Mouse (Mus musculus): ENCODE measurements around the gene Prkcq. TPM values are rescaled to one million over a fixed set of nuclear protein-coding genes. Genes with fewer than 3 reads are reported as not detected.

Gene Prkcq
- polyA plus RNA-seq, 1 experiment from 2014 or later: 1.8 TPM

- H3K4me3 ChIP-seq (ENCODE audit: low read depth, low read length): no peak overlapping the region
- WGBS: 83% methylated on average over 5 of the region's 5 CpGs
- no peak overlapping the region for H3K4me2 ChIP-seq
- ATAC-seq (ENCODE audit: insufficient read depth) (no peak), DNase-seq (no peak)
- TF ChIP-seq CTCF (IDR thresholded peaks at IDR 0.05; ENCODE audit: low read depth): no peak
- H3K36me3 ChIP-seq (ENCODE audit: insufficient read depth): no peaks in the 10 kb centered on the region
- H3K27me3 ChIP-seq (ENCODE audit: insufficient read depth, low read length): no peaks in the 10 kb centered on the region
- no peak overlapping the region for H3K27ac ChIP-seq (ENCODE audit: low read depth)
- H3K9me3 ChIP-seq (ENCODE audit: low read depth, low read length): no peaks in the 10 kb centered on the region
- H3K4me1 ChIP-seq (ENCODE audit: insufficient read depth): no peaks in the 10 kb centered on the region
- no peak overlapping the region for H3K9ac ChIP-seq
Observed at GRCm38 (mm10) chr2:11183991-11184390, 12.1 kb downstream of the Prkcq start.

DNA sequence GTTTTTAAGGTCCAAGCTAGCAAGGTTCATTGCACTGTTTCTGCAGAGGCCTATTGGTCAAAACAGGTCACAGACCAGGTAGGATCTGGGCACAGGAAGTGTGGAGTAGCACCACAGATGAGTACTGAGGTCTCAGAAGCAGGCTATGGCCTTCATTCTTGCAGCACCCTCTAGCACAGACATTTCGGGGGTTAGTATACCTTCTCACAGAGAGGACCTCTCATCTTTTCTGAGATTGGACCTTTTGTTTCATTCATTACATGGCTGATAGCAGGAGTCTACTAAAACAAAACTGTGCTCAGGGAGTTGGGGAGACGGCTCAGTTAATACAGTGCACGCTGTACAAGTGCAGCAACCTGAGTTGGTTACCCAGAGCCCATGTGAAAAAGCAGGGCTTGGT, 14.7 kb downstream of the Prkcq start:
- DNase-seq: no peak
- no peaks in the 10 kb centered on the region for H3K36me3 ChIP-seq (ENCODE audit: insufficient read depth)
- no peaks in the 10 kb centered on the region for H3K9me3 ChIP-seq (ENCODE audit: low read depth, low read length)
- TF ChIP-seq CTCF (IDR thresholded peaks at IDR 0.05; ENCODE audit: low read depth): no peak
- no peak overlapping the region for H3K4me2 ChIP-seq
- no peaks in the 10 kb centered on the region for H3K4me1 ChIP-seq (ENCODE audit: insufficient read depth)
- no peak for ATAC-seq (ENCODE audit: insufficient read depth)
- WGBS: 90% methylated on average over 3 of the region's 3 CpGs
- H3K27ac ChIP-seq (ENCODE audit: low read depth): no peak overlapping the region
- no peak overlapping the region for H3K9ac ChIP-seq
- no peaks in the 10 kb centered on the region for H3K27me3 ChIP-seq (ENCODE audit: insufficient read depth, low read length)
- H3K4me3 ChIP-seq (ENCODE audit: low read depth, low read length): no peak overlapping the region

GRCm38 (mm10) chr2:11187166-11187565, 15.3 kb downstream of the Prkcq start:
- ATAC-seq (ENCODE audit: insufficient read depth): no peak
- 52% methylated on average over 2 of the region's 2 CpGs for WGBS

DNA sequence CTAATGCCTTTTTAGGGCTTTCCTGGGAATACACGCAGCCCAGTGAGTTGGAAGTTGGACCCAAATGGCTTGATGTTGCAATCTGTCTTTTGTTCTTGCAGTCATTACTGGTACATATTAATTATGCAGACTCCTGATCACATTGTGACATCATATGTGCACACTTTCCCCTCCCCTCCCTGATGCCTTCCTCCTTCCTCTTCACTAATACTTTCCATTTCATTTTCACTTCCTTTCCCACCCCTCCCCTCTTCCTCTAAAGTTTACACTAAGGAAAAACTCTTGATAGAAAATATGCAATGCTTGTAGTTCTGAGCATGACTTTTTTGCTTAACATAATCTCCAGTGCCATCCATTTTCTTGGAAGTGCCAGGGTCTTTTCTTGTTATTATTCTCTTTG, 16.4 kb downstream of the Prkcq start:
- no peaks in the 10 kb centered on the region for H3K9me3 ChIP-seq (ENCODE audit: low read depth, low read length)
- DNase-seq (no peak), ATAC-seq (ENCODE audit: insufficient read depth) (no peak)
- 93% methylated on average over 1 of the region's 1 CpGs for WGBS
- H3K4me2 ChIP-seq: no peak overlapping the region
- TF ChIP-seq CTCF (IDR thresholded peaks at IDR 0.05; ENCODE audit: low read depth): no peak
- no peaks in the 10 kb centered on the region for H3K27me3 ChIP-seq (ENCODE audit: insufficient read depth, low read length)
- no peak overlapping the region for H3K4me3 ChIP-seq (ENCODE audit: low read depth, low read length)
- no peak overlapping the region for H3K27ac ChIP-seq (ENCODE audit: low read depth)
- no peaks in the 10 kb centered on the region for H3K36me3 ChIP-seq (ENCODE audit: insufficient read depth)
- H3K9ac ChIP-seq: no peak overlapping the region
- H3K4me1 ChIP-seq (ENCODE audit: insufficient read depth): no peaks in the 10 kb centered on the region

More at GRCm38 (mm10) chr2:11187166-11187565, 15.3 kb downstream of the Prkcq start:
- H3K27me3 ChIP-seq (ENCODE audit: insufficient read depth, low read length): no peaks in the 10 kb centered on the region
- H3K4me3 ChIP-seq (ENCODE audit: low read depth, low read length): no peak overlapping the region
- no peak overlapping the region for H3K9ac ChIP-seq
- H3K9me3 ChIP-seq (ENCODE audit: low read depth, low read length): no peaks in the 10 kb centered on the region
- no peak for TF ChIP-seq CTCF (IDR thresholded peaks at IDR 0.05; ENCODE audit: low read depth)
- H3K4me2 ChIP-seq: no peak overlapping the region
- no peaks in the 10 kb centered on the region for H3K36me3 ChIP-seq (ENCODE audit: insufficient read depth)
- no peak for DNase-seq
- H3K4me1 ChIP-seq (ENCODE audit: insufficient read depth): no peaks in the 10 kb centered on the region
- no peak overlapping the region for H3K27ac ChIP-seq (ENCODE audit: low read depth)

- ATAC-seq (ENCODE audit: insufficient read depth) (no peak), DNase-seq (no peak)
- H3K9ac ChIP-seq: no peak overlapping the region
- no peak overlapping the region for H3K4me3 ChIP-seq (ENCODE audit: low read depth, low read length)
- H3K9me3 ChIP-seq (ENCODE audit: low read depth, low read length): no peaks in the 10 kb centered on the region
- 73% methylated on average over 4 of the region's 4 CpGs for WGBS
- no peak overlapping the region for H3K4me2 ChIP-seq
- no peak for TF ChIP-seq CTCF (IDR thresholded peaks at IDR 0.05; ENCODE audit: low read depth)
- no peaks in the 10 kb centered on the region for H3K4me1 ChIP-seq (ENCODE audit: insufficient read depth)
- no peak overlapping the region for H3K27ac ChIP-seq (ENCODE audit: low read depth)
- H3K36me3 ChIP-seq (ENCODE audit: insufficient read depth): no peaks in the 10 kb centered on the region
- H3K27me3 ChIP-seq (ENCODE audit: insufficient read depth, low read length): no peaks in the 10 kb centered on the region
Observed at GRCm38 (mm10) chr2:11189150-11189767, 17.4 kb downstream of the Prkcq start.

DNA sequence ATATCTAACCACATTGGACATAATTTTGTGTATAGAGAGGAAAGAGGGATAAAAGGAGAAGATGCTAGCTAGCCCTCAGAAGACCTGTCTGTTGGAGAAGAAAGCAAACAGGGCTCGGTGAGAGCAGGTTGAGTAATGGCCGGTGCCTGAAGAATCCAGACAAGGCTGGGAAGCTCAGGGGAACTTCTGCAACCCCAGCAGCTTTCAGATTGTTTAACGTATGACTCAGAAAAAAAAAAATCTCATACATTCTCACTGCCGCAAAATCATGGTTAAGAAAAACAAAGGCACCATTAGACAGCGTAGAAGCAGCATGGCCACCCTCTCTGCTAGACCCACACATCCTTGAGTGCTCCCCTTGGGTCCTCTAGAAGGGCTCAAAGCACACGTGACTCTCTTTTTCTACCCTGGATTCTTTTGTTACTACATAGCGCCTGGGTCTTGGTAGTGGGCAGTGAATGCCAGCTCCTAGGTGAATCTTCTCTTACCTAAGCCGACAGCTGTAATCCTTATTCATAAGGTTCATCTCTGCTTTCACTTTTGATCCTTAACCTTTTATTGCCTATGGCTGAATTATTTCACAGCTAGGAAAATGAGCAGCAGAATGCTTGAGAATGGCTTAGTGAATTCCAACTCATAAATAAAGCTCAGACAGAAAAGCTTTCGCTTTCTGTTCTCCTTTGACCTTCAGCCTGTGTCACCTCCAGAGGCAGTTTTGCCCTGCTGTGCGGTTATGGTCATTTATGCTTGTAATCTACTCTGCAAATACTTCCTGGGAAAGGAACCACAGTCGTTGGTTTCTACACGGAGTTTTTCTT, 20.6 kb downstream of the Prkcq start:
- no peak for TF ChIP-seq CTCF (IDR thresholded peaks at IDR 0.05; ENCODE audit: low read depth)
- 51% methylated on average over 12 of the region's 12 CpGs for WGBS
- H3K4me1 ChIP-seq (ENCODE audit: insufficient read depth): no peaks in the 10 kb centered on the region
- no peaks in the 10 kb centered on the region for H3K27me3 ChIP-seq (ENCODE audit: insufficient read depth, low read length)
- DNase-seq (no peak), ATAC-seq (ENCODE audit: insufficient read depth) (no peak)
- H3K27ac ChIP-seq (ENCODE audit: low read depth): no peak overlapping the region
- no peaks in the 10 kb centered on the region for H3K9me3 ChIP-seq (ENCODE audit: low read depth, low read length)
- no peaks in the 10 kb centered on the region for H3K36me3 ChIP-seq (ENCODE audit: insufficient read depth)
- no peak overlapping the region for H3K4me2 ChIP-seq
- H3K9ac ChIP-seq: no peak overlapping the region
- no peak overlapping the region for H3K4me3 ChIP-seq (ENCODE audit: low read depth, low read length)

- no peaks in the 10 kb centered on the region for H3K36me3 ChIP-seq (ENCODE audit: insufficient read depth)
- no peak for TF ChIP-seq CTCF (IDR thresholded peaks at IDR 0.05; ENCODE audit: low read depth)
- H3K9ac ChIP-seq: no peak overlapping the region
- H3K27ac ChIP-seq (ENCODE audit: low read depth): no peak overlapping the region
- WGBS: 78% methylated on average over 6 of the region's 6 CpGs
- H3K4me2 ChIP-seq: no peak overlapping the region
- H3K4me1 ChIP-seq (ENCODE audit: insufficient read depth): no peaks in the 10 kb centered on the region
- DNase-seq (no peak), ATAC-seq (ENCODE audit: insufficient read depth) (no peak)
- H3K9me3 ChIP-seq (ENCODE audit: low read depth, low read length): no peaks in the 10 kb centered on the region
- no peak overlapping the region for H3K4me3 ChIP-seq (ENCODE audit: low read depth, low read length)
- H3K27me3 ChIP-seq (ENCODE audit: insufficient read depth, low read length): no peaks in the 10 kb centered on the region
Observed at GRCm38 (mm10) chr2:11193099-11193618, 21.3 kb downstream of the Prkcq start.

All from lung, embryonic 14.5 days (tissue).